Comparison of ENCODE assay signal across 15 mouse cellular contexts in genomic region chr6:112972127-112972526, GRCm38 (mm10). TPM values are rescaled to one million over a fixed set of nuclear protein-coding genes. Genes with fewer than 3 reads are reported as not detected.
DNase-seq lines count a peak whose midpoint lies in the region; ATAC-seq and TF ChIP-seq lines count a peak whose summit lies in the region.
"Had no signal": no experiment of that assay in that cellular context is flagged by ENCODE, and none has a peak within 500 bp of the region (broad histone marks: within the 10 kb centered on the region; RNA-seq: fewer than 3 reads in every experiment).

No protein-coding gene starts in this region.

- no peak overlapping the region for H3K4me3 ChIP-seq in ES-E14 (ENCODE audit: insufficient read depth in 1 of 2, low read depth in 1 of 2, low read length in 2 of 2, poor library complexity in 1 of 2, severe bottlenecking in 1 of 2)
- no peak overlapping the region for H3K4me3 ChIP-seq in embryonic facial prominence, embryonic 13.5 days
- H3K4me3 ChIP-seq in hindbrain, embryonic 15.5 days = no peak overlapping the region
- peak overlapping the region; percentile 44 for H3K4me3 ChIP-seq in midbrain, embryonic 10.5 days
- no peak overlapping the region for H3K4me3 ChIP-seq in kidney, embryonic 16.5 days (ENCODE audit: low read length)
- H3K4me3 ChIP-seq: myocyte had no signal

- H3K9ac ChIP-seq in ES-E14 (ENCODE audit: insufficient read depth, low read depth, low read length, poor library complexity, severe bottlenecking) = no peak overlapping the region
- H3K9ac ChIP-seq in embryonic facial prominence, embryonic 13.5 days = no peak overlapping the region
- H3K9ac ChIP-seq in hindbrain, embryonic 15.5 days = no peak overlapping the region
- H3K9ac ChIP-seq in kidney, embryonic 16.5 days (replicated peaks; ENCODE audit: low read length) = no peak overlapping the region

- H3K36me3 ChIP-seq in ES-E14 (ENCODE audit: control insufficient read depth, insufficient read depth, low read length, poor library complexity, severe bottlenecking) = no peaks in the 10 kb centered on the region
- H3K36me3 ChIP-seq in embryonic facial prominence, embryonic 13.5 days = no peaks in the 10 kb centered on the region
- no peaks in the 10 kb centered on the region for H3K36me3 ChIP-seq in hindbrain, embryonic 15.5 days
- H3K36me3 ChIP-seq in midbrain, embryonic 10.5 days = no peaks in the 10 kb centered on the region
- H3K36me3 ChIP-seq in kidney, embryonic 16.5 days (ENCODE audit: insufficient read depth, low read length) = no peaks in the 10 kb centered on the region

- no peak for ATAC-seq in embryonic facial prominence, embryonic 13.5 days (ENCODE audit: insufficient number of reproducible peaks, insufficient read depth, low FRiP score, low TSS enrichment, low read depth)
- no peak for ATAC-seq in hindbrain, embryonic 15.5 days (ENCODE audit: low FRiP score, low read depth)
- no peak for ATAC-seq in kidney, embryonic 16.5 days (ENCODE audit: low FRiP score, low TSS enrichment)
- ATAC-seq in cerebellum, adult (ENCODE audit: insufficient number of reproducible peaks, low FRiP score, low TSS enrichment) = no peak
- ATAC-seq: CD4-positive, CD25-positive, alpha-beta regulatory T cell, adult 4 months had no signal

- in situ Hi-C loops in ES-E14 (cut with MboI; ENCODE audit: low sequenced_read_pairs in 2 of 2, unreplicated experiment in 2 of 2) = no loop called here

- DNase-seq in ES-E14 (ENCODE audit: low read depth, low spot score) = no peak
- DNase-seq in midbrain, embryonic 10.5 days (ENCODE audit: low spot score) = no peak
- no peak for DNase-seq in layer of hippocampus, adult 11-12 months (ENCODE audit: low spot score)
- no peak for DNase-seq in retina, embryonic 14.5 days (ENCODE audit: low spot score)
- DNase-seq: gastrocnemius, postnatal 25 days; heart, postnatal 14 days; lung, adult 2 months; right cerebral cortex, postnatal 25 days; thymus, adult 2 months had no signal

- H3K27me3 ChIP-seq in embryonic facial prominence, embryonic 13.5 days = no peaks in the 10 kb centered on the region
- no peaks in the 10 kb centered on the region for H3K27me3 ChIP-seq in hindbrain, embryonic 15.5 days
- H3K27me3 ChIP-seq in midbrain, embryonic 10.5 days (ENCODE audit: low read depth, poor library complexity, severe bottlenecking) = no peaks in the 10 kb centered on the region
- no peaks in the 10 kb centered on the region for H3K27me3 ChIP-seq in kidney, embryonic 16.5 days (ENCODE audit: insufficient read depth, low read length)

- peaks cover 2 to 23% of the 10 kb centered on the region in 2 experiments for H3K4me1 ChIP-seq in ES-E14 (ENCODE audit: control insufficient read depth in 2 of 2, insufficient read depth in 2 of 2, low read length in 2 of 2, poor library complexity in 1 of 2)
- peaks cover 39% of the 10 kb centered on the region for H3K4me1 ChIP-seq in embryonic facial prominence, embryonic 13.5 days
- H3K4me1 ChIP-seq in hindbrain, embryonic 15.5 days (replicated peaks) = peaks cover 62% of the 10 kb centered on the region
- H3K4me1 ChIP-seq in midbrain, embryonic 10.5 days = peaks cover 76% of the 10 kb centered on the region
- H3K4me1 ChIP-seq in kidney, embryonic 16.5 days (ENCODE audit: insufficient read depth, low read length) = peaks cover 19% of the 10 kb centered on the region

- no peak overlapping the region for H3K4me2 ChIP-seq in embryonic facial prominence, embryonic 13.5 days
- peak overlapping the region; percentile 33 for H3K4me2 ChIP-seq in hindbrain, embryonic 15.5 days
- no peak overlapping the region for H3K4me2 ChIP-seq in kidney, embryonic 16.5 days (replicated peaks; ENCODE audit: low read depth, low read length)

- no peaks in the 10 kb centered on the region for H3K9me3 ChIP-seq in ES-E14 (ENCODE audit: control insufficient read depth, insufficient read depth, low read depth, low read length)
- H3K9me3 ChIP-seq in embryonic facial prominence, embryonic 13.5 days = no peaks in the 10 kb centered on the region
- H3K9me3 ChIP-seq in hindbrain, embryonic 15.5 days = no peaks in the 10 kb centered on the region
- H3K9me3 ChIP-seq in midbrain, embryonic 10.5 days (replicated peaks) = no peaks in the 10 kb centered on the region
- no peaks in the 10 kb centered on the region for H3K9me3 ChIP-seq in kidney, embryonic 16.5 days (ENCODE audit: low read length)

- WGBS in embryonic facial prominence, embryonic 13.5 days = 72% methylated on average over 10 of the region's 10 CpGs
- 16% methylated on average over 10 of the region's 10 CpGs for WGBS in hindbrain, embryonic 15.5 days
- WGBS in midbrain, embryonic 10.5 days = 27% methylated on average over 10 of the region's 10 CpGs
- 59% methylated on average over 10 of the region's 10 CpGs for WGBS in kidney, embryonic 16.5 days

- H3K27ac ChIP-seq in ES-E14 (ENCODE audit: insufficient read depth, low read depth, low read length, poor library complexity, severe bottlenecking) = peak overlapping the region; percentile 23; the same call in 1 of the 2 replicates
- H3K27ac ChIP-seq in embryonic facial prominence, embryonic 13.5 days = 0 out of 2 replicates have a peak overlapping the region, but pooled peaks have one; percentile 4
- peak overlapping the region; percentile 86 for H3K27ac ChIP-seq in hindbrain, embryonic 15.5 days (replicated peaks)
- peak overlapping the region; percentile 95 for H3K27ac ChIP-seq in midbrain, embryonic 10.5 days (replicated peaks)
- no peak overlapping the region for H3K27ac ChIP-seq in kidney, embryonic 16.5 days (ENCODE audit: low read length)

TF ChIP-seq in ES-E14, 5 proteins besides CTCF, POLR2A, EP300 and RAD21:
- TF ChIP-seq HCFC1 (IDR thresholded peaks at IDR 0.05; ENCODE audit: borderline replicate concordance, insufficient read depth, low read length) = no peak
- TF ChIP-seq ZC3H11A (IDR thresholded peaks at IDR 0.05; ENCODE audit: borderline replicate concordance, low read depth, low read length) = no peak
- TF ChIP-seq CHD2 (IDR thresholded peaks at IDR 0.05; ENCODE audit: low read depth, low read length) = no peak
- no peak for TF ChIP-seq MAFK (IDR thresholded peaks at IDR 0.05; ENCODE audit: insufficient read depth, low read depth, low read length)
- TF ChIP-seq ZNF384 (IDR thresholded peaks at IDR 0.05; ENCODE audit: low read depth, low read length) = no peak

RNA-seq across cellular contexts. Expression of gene Srgap3, which starts 25.1 kb away (rescaled TPM):
- total RNA-seq in ES-E14 (2012; rRNA removed) = 3.3 and 5.4 TPM in 2 replicates
- polyA plus RNA-seq in embryonic facial prominence, embryonic 13.5 days (2015; fragmentation: Nextera tagmentation; extraction: Ambion mirVana) = 6.5 and 7.1 TPM in 2 replicates
- 30.5 and 36.8 TPM in 2 replicates for polyA plus RNA-seq in hindbrain, embryonic 15.5 days (2015; fragmentation: Nextera tagmentation; extraction: Ambion mirVana)
- 30.9 and 44.7 TPM in 2 replicates for polyA plus RNA-seq in midbrain, embryonic 10.5 days (2016; fragmentation: Nextera tagmentation; extraction: Ambion mirVana)
- 3.9 and 5.8 TPM in 2 replicates for polyA plus RNA-seq in kidney, embryonic 16.5 days (2015; fragmentation: Nextera tagmentation; extraction: Ambion mirVana)
